Mouse (Mus musculus) cortical plate, adult 2 months (tissue): Measurements from ENCODE around the gene Tnrc6c. TPM values are rescaled to one million over a fixed set of nuclear protein-coding genes. Genes with fewer than 3 reads are reported as not detected.

Source experiments
- H3K27ac ChIP-seq: fragments of 200-500 bp; 2 replicates; pipeline ENCODE4 v1.5.1; 2012; ENCODE audit warnings: low read length, control low read depth, inconsistent platforms; ENCODE audit not compliant: insufficient read depth
- H3K4me1 ChIP-seq: fragments of 200-500 bp; 2 replicates; pipeline ENCODE4 v1.6.1; 2011; ENCODE audit warnings: low read length; ENCODE audit not compliant: control insufficient read depth, insufficient read depth
- H3K4me3 ChIP-seq: fragments of 200-500 bp; 2 replicates; pipeline ENCODE4 v1.5.1; 2011; ENCODE audit warnings: mild to moderate bottlenecking, low read length, control low read depth; ENCODE audit not compliant: insufficient read depth
- CTCF ChIP-seq: fragments of 200-500 bp; IDR thresholded peaks from 2 replicates; pipeline ENCODE4 v1.5.1; 2011; ENCODE audit warnings: mild to moderate bottlenecking, control low read depth, low read length; ENCODE audit not compliant: insufficient read depth; ENCODE audit errors: extremely low read depth
- POLR2A ChIP-seq: fragments of 200-500 bp; IDR thresholded peaks from 2 replicates; pipeline ENCODE4 v1.6.1; 2011; ENCODE audit warnings: mild to moderate bottlenecking, low read length, control low read depth; ENCODE audit not compliant: insufficient read depth; ENCODE audit errors: extremely low read depth
- polyA plus RNA-seq: library from polyadenylated mRNA; depleted of rRNA; stranded (reverse); fragments of >200 nt; gene quantifications from 2 replicates; pipeline ENCODE4 v1.2.3, GENCODE M21; 2012

The Tnrc6c gene
- polyA plus RNA-seq, 1 experiment: 46.9 TPM

GRCm38 (mm10) chr11:117617368-117617908, 36.7 kb upstream of the Tnrc6c start:
- Histone ChIP-seq H3K4me3 (peak overlapping the region; percentile 10; the same call in 1 of the 2 replicates), H3K27ac (no peak overlapping the region)
- no peak for TF ChIP-seq POLR2A

GRCm38 (mm10) chr11:117618214-117618613, 35.9 kb upstream of the Tnrc6c start:
- TF ChIP-seq POLR2A (no peak), CTCF (no peak)
- Histone ChIP-seq H3K27ac (no peak overlapping the region), H3K4me3 (no peak overlapping the region), H3K4me1 (peaks cover 4% of the 10 kb centered on the region)

More at GRCm38 (mm10) chr11:117617368-117617908, 36.7 kb upstream of the Tnrc6c start:
- peaks cover 4% of the 10 kb centered on the region for H3K4me1 ChIP-seq

- no peak overlapping the region for H3K27ac ChIP-seq
- H3K4me3 ChIP-seq: no peak overlapping the region
- peaks cover 4% of the 10 kb centered on the region for H3K4me1 ChIP-seq
- TF ChIP-seq POLR2A: no peak
- TF ChIP-seq CTCF: no peak
These were observed 35.3 kb upstream of the Tnrc6c start for GRCm38 (mm10) chr11:117618774-117619173.

- Histone ChIP-seq H3K4me1 (peaks cover 4% of the 10 kb centered on the region), H3K27ac (no peak overlapping the region), H3K4me3 (no peak overlapping the region)
- no peak for TF ChIP-seq CTCF
- TF ChIP-seq POLR2A: no peak
These were observed 34.5 kb upstream of the Tnrc6c start for GRCm38 (mm10) chr11:117619581-117619980.

- Histone ChIP-seq H3K4me1 (peaks cover 6% of the 10 kb centered on the region; the same call in 1 of the 2 replicates), H3K27ac (no peak overlapping the region), H3K4me3 (no peak overlapping the region)
- TF ChIP-seq CTCF: no peak
- no peak for TF ChIP-seq POLR2A
These were observed 28.9 kb upstream of the Tnrc6c start for GRCm38 (mm10) chr11:117625196-117625595.

GRCm38 (mm10) chr11:117626557-117626956, 27.5 kb upstream of the Tnrc6c start:
- Histone ChIP-seq H3K27ac (no peak overlapping the region), H3K4me3 (no peak overlapping the region; the same call in 1 of the 2 replicates), H3K4me1 (peaks cover 6% of the 10 kb centered on the region; the same call in 1 of the 2 replicates)
- TF ChIP-seq CTCF: no peak
- TF ChIP-seq POLR2A: no peak

GRCm38 (mm10) chr11:117627060-117627562, 27.0 kb upstream of the Tnrc6c start:
- Histone ChIP-seq H3K4me3 (peak overlapping the region; percentile 49; the same call in 1 of the 2 replicates), H3K27ac (no peak overlapping the region)

GRCm38 (mm10) chr11:117627746-117628311, 26.3 kb upstream of the Tnrc6c start:
- TF ChIP-seq CTCF (no peak), POLR2A (no peak)
- peaks cover 6% of the 10 kb centered on the region; the same call in 1 of the 2 replicates for H3K4me1 ChIP-seq
- peak overlapping the region; percentile 32 for H3K27ac ChIP-seq
- H3K4me3 ChIP-seq: peak overlapping the region; percentile 49

More at GRCm38 (mm10) chr11:117627060-117627562, 27.0 kb upstream of the Tnrc6c start:
- TF ChIP-seq CTCF (no peak), POLR2A (no peak)
- H3K4me1 ChIP-seq: peaks cover 6% of the 10 kb centered on the region; the same call in 1 of the 2 replicates

GRCm38 (mm10) chr11:117628312-117628779, 25.7 kb upstream of the Tnrc6c start:
- Histone ChIP-seq H3K27ac (peak overlapping the region; percentile 32), H3K4me1 (peaks cover 6% of the 10 kb centered on the region; the same call in 1 of the 2 replicates), H3K4me3 (peak overlapping the region; percentile 49)
- TF ChIP-seq POLR2A (peak; percentile 43; the same call in 1 of the 2 replicates), CTCF (no peak)
